Mouse (Mus musculus) right cerebral cortex, adult 18-20 months (tissue): ENCODE results near the gene Rdh12.
"Not testable (repeated sequence)": the region's sequence is repeated elsewhere in the genome, so short reads cannot be mapped to it uniquely, and the experiment has no call there.

ENCODE experiments used
- DNase-seq: peaks from one replicate; pipeline ENCODE4 v3.0.0; 2022; ENCODE audit warnings: mixed read lengths

Rdh12 gene

DNA sequence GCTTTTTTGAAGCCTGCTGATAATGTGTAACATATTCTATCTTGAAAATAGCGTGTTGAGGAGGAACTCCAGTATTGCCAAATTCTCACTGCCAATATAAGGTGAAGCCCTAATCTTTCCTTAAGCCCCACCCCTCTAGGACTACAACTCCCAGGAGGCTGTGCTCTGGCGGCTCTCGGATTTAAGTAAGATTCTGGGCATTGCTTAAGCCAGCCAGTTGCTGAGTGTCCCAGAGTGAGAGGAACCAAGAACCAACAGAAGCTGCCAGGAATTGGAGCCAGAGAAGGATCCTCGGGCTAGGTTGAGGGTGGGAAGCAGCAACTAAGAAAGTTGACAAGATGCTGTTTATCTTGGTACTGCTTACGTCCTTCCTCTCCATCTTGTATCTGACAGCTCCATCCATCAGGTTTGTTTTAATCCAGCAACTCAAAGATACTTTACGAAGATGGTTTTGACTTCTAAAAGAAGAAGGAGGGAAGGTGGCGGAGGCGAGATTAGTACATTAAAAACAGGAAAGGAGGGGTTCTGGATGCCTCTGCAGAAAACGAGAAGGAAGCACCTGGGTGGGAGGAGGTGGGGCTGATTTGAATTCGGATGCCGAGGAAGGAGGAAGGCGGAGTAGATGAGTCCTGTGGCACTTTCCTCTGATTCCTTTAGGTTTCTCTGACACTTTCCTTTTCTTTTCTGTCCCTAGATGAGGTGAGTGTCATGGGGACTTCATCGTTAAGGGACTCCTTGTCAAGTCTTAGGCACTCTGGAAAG is at the start of gene Rdh12:
TSS of gene Rdh12 (plus strand) at position 212 of the 762 bp plus-strand sequence.
- DNase-seq = peak; percentile 42

DNA sequence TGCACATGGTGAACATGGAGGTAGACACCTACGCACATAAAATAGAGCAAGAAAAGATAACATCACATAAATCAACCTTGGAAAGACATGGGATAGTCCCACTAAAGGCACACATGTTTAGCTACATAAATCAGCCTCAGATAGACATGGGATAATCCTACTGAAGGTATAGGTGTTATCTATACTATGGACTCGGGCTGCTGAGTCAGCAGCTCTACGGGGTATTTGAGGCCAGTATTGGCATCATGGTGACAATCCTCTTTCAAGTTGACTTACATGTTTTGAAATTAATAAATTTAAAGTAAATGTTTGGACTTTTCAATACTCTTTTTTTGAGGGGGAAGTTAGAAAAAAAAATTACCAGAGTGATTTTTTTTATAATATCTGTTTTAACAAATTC is 45.8 kb upstream of the Rdh12 start:
- DNase-seq = no peak

DNA sequence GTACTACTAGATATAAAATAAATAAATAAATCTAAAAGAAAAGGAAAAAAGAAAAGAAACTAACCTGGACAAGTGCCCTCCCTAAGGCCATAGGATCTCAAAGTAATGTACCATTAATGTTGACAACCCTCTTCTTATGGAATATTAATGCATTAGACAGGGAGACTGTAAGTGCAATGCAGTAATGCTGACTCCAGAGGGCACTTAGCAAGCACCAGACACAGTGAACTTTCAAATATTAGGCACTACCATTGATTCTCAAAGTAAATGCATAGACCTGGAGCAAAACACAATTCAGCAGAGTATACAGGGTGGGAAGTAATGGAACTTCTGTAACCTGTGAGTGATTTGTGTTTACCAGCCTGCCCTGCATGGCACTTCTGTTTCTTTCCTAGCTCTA is 39.5 kb upstream of the Rdh12 start:
- no peak for DNase-seq

DNA sequence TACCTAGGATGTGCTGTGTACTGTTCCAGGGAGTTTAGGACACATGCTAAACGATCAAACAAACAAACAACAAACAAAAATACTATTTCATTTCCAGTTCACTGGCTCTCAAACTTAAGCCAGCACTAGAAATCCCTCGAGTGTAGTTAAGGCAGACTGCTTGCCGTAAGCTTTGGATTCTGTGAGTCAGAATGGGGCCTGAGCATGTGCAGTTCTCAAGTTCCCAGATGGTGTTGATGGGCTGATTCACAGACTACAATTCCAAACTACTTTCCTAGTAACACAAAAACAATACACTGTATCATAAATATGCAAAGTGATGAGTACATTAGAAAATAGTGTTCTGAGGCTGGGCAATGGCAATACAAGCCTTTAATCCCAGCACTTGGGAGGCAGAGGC is 38.3 kb upstream of the Rdh12 start:
- peak; percentile 17 for DNase-seq

DNA sequence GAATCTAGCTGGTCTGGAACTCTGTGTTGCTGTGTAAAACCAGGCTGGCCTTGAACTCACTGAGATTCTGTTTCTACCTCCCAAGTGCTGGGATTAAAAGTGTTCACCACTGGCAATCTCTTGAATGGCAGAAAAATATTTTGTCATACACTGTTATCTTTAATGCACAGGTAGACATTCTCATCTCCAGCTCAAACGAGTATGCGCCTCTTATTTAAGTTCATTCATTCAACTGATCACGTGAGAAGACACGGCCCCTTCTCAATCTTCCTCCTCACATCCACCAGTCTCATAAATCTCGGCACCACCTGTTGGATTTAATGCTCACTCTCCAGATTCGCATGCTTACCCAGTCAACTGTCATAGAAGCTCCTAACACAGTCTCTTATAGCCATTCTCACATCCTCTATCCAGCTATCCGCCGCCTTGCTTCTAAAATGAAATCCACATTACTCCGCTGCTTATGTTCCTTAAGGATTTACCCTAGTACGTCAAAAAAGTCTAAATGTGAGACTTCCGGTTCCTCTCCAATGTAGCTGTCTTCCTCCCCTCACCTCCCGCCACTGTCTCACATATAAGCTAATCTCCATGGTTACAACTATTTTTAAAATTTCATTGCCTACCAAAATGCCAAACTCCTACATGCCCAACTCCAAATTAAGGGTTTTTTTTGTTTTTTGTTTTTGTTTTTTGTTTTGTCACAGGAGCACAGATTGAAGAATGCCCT is 37.3 kb upstream of the Rdh12 start:
- peak; percentile 17 for DNase-seq

DNA sequence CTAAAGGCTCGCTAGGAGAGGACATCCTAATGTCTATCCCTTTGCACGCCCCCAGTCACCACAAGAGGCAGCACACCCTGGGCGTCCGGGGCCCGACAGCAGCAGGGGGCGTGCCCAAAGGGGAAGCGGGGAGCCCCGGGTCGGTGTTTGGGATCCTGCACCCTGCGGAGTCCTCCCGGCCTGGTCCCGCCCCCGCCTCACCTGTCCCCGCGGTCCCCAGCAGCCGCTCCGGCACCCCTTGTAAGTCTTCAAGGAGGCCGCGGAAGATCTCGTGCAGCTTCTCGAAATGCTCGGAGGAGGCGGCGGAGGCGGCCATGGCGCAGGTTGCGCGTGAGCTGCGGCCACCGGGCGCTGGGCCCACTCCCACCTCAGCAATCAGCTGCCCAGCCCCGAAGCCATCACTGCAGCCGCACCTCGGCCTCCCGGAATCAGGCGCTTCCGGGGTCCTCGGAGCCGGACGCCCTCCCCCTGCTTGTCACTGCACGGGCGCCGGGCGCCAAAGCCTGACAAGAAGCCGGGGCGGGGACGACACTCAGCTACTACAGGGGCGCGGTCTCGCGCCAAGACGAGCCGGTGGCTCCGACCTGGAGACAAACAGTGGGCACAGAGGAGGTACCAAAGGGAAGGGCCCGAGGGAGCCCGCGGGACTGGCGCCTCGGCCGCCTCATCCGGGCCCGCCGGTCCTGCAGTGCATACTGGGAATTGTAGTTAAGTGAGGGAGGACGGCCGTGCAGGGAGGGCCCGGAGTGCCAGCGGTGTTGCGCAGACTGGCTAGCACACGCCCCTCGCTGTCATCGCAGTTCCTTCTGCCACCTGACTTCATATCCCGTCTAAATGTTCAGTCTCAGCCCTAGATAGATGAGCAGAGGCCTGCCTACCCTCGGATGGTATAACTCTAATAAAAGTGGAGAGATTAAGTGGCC is 36.4 kb upstream of the Rdh12 start, which contains the start of gene Vti1b:
TSS of gene Vti1b (minus strand) at position 649 of the 923 bp plus-strand sequence.
- peak; percentile 94 for DNase-seq

DNA sequence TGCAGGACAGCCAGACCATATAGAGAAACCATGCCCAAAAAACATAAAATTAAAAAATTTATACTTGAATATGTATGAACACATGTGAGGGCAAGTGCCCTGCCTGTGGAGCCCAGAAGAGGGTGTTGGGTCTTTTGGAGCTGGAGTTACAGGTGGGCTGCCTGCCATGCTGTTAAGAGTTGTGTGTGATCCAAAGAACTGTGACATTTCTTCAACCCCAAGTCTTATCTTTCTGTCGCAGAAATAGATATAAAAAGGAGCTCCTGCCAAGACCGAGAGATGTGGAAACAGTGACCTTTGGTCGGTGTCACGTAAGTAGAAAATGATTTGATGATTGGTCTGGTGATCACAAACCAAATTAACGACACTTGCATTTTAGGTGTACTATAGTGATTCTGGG is 35.0 kb upstream of the Rdh12 start:
- DNase-seq = no peak

DNA sequence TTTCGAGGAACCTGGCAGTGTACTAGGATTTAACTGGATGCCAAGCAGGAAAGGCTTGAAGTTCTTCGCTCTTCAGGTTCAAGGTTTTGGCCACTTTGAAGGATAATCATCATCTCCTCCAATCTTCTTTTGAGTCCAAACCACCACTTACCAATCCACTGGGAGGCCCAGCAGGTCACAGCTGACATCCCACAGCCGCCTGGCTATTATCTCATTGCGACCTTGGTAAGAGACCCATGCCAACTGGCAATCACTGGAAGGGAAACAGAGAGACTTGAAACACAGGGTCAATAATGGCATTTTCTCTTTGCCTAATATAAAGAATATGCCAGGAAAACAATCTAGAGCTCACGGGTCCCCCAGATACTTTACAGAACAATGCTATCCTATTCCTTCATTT is 32.7 kb upstream of the Rdh12 start:
- no peak for DNase-seq

DNA sequence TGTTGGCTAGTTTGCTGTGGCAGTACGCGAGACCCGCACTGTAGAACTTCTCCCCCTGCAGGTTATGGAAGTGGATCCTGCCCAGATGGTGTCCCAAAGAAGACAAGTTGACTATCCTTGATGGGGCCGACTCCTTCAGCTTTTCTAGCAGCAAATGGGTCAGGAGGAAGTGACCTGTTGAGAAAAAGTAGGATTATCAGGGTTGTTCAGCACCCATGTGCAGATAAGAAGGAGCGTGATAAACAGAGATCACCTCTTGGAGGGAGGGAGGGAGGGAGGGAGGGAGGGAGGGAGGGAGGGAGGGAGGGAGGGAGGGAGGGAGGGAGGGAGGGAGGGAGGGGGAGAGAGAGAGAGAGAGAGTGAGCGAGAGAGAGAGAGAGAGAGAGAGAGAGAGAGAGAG is 23.6 kb upstream of the Rdh12 start:
- not testable (repeated sequence) for DNase-seq

DNA sequence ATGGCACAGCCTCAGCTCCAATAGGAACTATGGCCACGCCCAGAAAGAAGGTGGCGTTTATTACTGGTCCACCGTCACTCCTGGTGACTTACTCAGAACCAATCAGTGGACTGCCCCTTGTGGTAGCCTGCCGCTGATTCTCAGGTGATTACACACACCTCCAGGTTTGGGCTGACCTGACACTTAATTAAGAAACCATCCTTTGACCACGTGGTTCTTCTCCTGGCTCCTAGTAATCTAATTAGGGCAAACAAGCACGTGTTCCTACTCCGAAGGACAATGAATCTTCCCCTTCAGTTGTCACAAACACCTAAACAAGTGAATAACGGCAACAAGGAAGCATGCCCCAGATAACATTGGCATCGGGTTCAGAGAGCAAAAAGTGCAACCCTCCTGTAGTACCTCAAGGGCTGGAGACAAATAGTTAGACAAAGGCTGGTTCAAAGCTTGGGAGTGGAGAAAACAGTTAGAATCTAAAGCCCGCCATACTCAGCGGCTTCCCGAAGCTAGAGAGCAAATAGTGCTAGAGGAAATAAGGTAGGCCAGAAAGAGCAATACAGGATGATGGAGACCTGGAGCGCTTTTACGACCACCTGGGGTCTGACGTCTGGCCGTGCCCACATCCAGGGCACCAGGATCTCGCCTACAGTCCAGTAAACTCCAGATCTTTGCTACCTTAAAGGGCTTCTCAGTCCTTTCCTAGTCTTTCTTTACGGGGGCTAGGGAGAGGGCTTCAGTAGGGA is 17.6 kb upstream of the Rdh12 start:
- DNase-seq = peak; percentile 81

DNA sequence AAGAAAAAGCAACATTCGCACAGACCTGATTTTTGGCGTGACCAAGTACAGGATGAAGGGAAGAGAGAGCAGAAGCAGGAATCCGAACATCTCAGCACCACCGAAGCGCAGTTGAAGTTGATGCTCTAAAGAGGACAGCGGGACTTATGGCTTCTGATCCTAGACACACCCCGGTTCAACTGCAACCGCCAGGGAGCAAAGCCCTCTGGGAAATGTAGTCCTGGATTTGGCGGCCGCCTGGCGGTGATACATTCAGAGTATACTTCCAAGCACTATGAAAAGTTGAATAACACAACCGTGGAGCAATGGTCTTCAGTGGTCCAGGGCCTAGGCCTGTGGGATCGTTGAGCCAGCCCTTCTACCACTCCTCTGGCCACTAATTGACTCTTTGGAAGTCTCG is 17.0 kb upstream of the Rdh12 start:
- peak; percentile 83 for DNase-seq

DNA sequence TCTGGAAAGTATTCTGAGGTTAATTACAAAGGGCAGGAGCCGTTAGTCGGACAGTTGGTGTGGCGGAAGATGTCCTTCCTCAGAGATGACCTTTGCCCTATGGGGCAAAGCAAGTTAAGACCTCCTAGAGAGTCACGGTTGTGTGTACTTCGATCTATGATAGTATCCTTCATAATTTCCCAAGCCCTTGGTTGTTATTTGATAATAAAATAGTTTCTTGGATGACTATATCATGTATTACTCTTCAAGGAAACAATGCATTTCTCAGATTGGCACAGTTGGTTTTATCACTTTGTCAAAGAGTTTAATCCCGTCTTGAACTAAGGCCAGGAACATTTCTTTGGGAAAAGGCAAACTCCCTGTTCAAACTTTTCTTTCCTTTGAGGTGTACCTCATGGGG is 16.5 kb upstream of the Rdh12 start, which contains the start of gene Rdh11:
TSS of gene Rdh11 (minus strand) at position 101 of the 400 bp plus-strand sequence.
- DNase-seq = no peak

DNA sequence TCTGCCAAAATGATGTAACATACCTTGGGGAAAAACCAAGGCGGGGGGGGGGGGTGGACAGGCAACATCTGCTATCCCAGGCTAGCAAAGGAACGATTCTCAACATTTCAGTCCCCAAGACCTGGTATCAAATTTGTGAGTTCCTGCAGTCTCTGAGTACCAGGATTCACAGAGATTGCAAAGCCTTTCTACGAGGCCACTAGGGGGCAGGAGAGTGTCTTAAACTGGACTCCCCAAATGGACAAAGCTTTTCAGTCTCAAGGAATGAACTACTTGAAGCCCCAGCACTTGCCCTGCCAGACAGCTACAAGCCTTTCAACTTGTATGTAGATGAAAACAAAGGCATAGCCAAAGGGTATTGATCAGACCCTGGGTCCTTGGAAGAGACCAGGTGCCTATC is 15.3 kb upstream of the Rdh12 start:
- DNase-seq = peak; percentile 71

DNA sequence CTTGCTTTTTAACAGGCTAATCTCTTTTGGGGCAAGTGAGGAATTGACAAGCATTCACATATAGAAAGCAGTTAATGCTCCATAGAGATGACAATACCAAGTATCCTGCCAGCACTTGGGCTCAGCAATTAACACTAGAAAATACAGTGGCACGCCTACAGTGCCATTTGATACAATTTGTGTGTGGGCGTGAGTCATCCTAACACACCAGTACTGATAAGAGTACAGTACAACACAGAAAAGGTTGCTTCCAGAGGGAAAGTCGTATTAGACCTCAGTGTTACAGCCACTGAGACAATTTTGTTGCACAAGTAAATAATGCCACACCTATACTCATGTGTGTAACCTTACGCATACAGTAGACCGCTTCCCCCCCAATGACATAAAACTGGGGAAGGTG is 11.6 kb upstream of the Rdh12 start:
- no peak for DNase-seq

DNA sequence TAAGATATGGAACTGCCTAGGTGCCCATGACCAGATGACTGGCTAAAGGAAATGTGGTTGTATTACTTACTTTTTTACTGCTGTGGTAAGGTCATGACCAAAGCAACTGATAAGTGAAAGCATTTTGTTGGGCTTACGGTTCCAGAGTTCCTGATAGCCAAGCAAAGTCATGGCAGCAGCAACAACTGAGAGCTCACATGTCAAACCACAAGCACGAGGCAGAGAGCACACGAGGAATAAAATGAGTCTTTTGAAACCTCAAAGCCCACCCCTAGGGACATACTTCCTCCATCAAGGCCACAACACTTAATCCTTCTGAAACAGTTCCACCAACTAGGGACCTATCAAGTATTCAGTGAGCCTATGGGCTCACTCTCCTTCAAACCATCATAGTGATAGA is 6.8 kb upstream of the Rdh12 start:
- DNase-seq = no peak

DNA sequence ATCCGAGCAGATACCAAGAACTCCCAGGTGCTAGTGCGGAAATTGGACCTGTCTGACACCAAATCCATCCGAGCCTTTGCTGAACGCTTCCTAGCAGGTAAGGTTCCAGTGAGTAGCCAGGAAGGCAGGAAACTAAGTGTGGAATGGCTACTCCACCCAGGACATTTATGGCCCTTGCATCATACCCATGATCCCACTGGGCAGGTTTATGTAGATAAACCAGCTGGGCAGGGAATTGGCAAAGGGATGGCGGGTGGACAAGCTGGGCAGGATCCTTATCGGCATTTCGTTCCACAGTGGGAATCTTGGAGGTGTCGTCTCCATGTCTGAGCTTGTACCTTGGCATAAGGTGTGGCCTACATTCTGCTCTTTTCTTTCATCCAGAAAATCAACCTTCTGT is 2.7 kb downstream of the Rdh12 start:
- DNase-seq = no peak

DNA sequence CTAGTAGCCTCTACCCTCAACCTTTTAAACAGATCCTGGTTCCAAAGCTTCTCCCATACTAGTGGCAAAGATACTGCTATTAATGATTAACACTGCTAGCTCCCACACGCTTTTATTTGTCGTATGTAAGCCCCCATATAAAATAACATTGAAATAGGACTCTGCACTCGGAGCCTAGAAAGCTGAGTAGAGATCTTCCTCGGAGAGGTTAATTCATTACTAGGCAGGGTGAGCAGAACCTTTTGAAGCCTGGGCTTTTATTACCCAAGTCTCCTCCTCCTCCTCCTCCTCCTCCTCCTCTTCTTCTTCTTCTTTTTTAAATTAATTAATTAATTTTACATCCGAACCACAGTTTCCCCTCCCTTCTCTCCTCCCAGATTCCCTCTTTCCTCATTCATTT is 8.8 kb downstream of the Rdh12 start:
- no peak for DNase-seq

DNA sequence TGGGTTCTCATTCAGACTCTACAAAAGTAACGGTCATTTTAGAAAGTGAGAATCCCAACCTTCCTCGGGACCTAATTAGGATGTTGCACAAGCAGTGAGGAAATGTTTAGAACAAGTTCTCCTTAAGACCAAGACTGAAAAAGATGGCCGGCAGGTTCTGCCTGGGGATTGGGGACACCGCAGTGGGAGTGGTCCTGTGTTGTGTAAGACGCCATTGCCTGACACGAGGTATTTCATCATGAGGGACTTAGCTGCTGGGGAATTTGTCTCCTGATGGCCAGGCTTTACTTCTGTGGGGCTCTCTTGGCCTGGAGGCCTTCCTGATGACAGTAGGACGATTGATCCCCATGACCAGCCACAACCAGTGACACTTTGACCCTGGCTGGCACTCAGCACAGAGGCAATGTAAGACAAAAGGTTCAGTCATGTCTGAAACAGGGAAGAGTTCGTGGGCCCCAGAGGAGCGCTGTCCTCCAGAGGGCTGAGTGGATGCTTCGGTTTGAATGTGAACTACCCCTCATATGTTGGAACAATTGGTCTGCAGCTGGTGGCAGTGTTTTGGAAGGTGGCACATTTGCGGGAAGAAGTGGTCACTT is 26.9 kb downstream of the Rdh12 start:
- no peak for DNase-seq

DNA sequence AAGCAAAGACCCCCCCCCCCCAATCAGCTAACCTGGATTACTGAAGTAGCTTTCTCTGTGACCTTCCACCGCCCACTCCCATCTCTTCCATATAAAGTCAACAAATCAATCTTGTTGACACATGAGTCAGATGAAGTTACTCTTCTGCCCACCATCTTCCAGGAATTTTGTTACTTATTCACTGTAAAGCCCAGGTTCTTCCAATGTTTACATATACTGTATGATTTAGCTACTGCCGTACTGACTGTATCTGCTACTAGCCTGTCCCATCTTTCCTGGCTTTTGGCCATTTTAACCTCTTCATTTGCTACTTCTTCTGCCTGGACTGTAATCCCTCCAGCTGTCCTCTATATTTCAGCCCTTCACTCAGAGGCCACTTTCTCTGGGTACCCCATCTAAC is 33.3 kb downstream of the Rdh12 start:
- DNase-seq = no peak

DNA sequence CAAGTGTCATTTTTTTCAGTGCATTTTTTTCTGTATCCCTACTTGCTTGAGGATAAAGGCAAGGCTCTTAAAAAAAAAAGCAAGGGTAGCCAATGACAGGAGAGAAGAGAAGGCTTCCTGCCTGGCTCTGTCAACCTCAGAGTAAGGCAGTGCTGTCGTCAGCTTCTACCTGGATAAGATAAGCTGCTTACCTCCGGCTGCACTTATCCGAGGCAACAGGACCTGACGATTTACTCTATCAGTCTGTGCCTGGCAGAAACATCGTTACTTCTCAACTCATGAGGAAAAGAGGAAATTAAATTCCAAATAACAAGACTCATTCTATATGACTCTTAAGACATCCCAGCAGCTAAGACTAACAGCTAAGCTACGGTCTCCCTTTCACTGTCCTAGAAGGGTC is 34.2 kb downstream of the Rdh12 start:
- DNase-seq = no peak

DNA sequence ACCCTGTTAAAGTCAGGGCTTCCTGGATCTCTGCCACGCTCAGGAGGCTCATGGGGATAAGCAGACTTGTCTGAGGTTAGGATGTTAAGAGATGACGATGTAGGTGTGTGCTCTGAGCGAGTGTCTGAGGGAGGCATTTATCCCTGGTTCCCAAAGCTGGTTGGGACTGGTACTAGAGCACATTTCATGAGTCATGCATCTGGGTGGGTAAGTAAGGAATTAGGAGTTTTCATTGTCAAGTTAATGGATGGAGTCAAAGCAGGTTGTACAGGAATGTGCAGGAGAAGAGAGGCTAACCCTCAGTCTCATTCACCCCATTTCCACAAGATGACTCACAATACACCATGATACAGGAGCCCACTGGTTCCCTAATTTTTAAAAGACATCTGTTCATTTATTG is 39.4 kb downstream of the Rdh12 start:
- no peak for DNase-seq
